Mouse (Mus musculus): ENCODE measurements around the gene Tmem185b. TPM values are rescaled to one million over a fixed set of nuclear protein-coding genes. Genes with fewer than 3 reads are reported as not detected.

Tmem185b gene
- total and polyA plus RNA-seq, 3 experiments, result 14.8 to 15.8 (median 15.1) TPM

- H3K9ac ChIP-seq (ENCODE audit: low read depth, low read length), result no peak overlapping the region
- intact Hi-C loops (cut with DNase I), result no loop called here
Measured at GRCm38 (mm10) chr1:119522726-119523125, 3.2 kb upstream of the Tmem185b start.

GRCm38 (mm10) chr1:119523369-119523768, 2.6 kb upstream of the Tmem185b start:
- Histone ChIP-seq H3K4me1 (ENCODE audit: control insufficient read depth, insufficient read depth, low read length) (peaks cover 2% of the 10 kb centered on the region; the same call in 1 of the 2 replicates), H3K36me3 (ENCODE audit: control insufficient read depth, insufficient read depth, low read length) (no peaks in the 10 kb centered on the region), H3K27ac (no peak overlapping the region), H3K9ac (ENCODE audit: low read depth, low read length) (no peak overlapping the region), H3K4me3 (no peak overlapping the region), H3K27me3 (ENCODE audit: control insufficient read depth, insufficient read depth, low read length) (no peaks in the 10 kb centered on the region), H3K79me2 (replicated peaks; ENCODE audit: control insufficient read depth, insufficient read depth, low read length) (0 out of 2 replicates have a peak, but pooled peaks cover 2% of the 10 kb centered on the region)
- intact Hi-C loops (cut with DNase I), result no loop called here
- no peak for TF ChIP-seq CTCF (IDR thresholded peaks at IDR 0.05)
- TF ChIP-seq EP300 (IDR thresholded peaks at IDR 0.05; ENCODE audit: insufficient read depth, low read depth, low read length), result no peak
- no peak for TF ChIP-seq POLR2A (IDR thresholded peaks at IDR 0.05; ENCODE audit: insufficient read depth, low read depth, low read length)
- no peak for DNase-seq
- WGBS, result 82% methylated on average over 7 of the region's 7 CpGs

More at GRCm38 (mm10) chr1:119522726-119523125, 3.2 kb upstream of the Tmem185b start:
- no peak for TF ChIP-seq CTCF (IDR thresholded peaks at IDR 0.05)
- TF ChIP-seq EP300 (IDR thresholded peaks at IDR 0.05; ENCODE audit: insufficient read depth, low read depth, low read length), result no peak
- TF ChIP-seq POLR2A (IDR thresholded peaks at IDR 0.05; ENCODE audit: insufficient read depth, low read depth, low read length), result no peak
- Histone ChIP-seq H3K27ac (no peak overlapping the region), H3K36me3 (ENCODE audit: control insufficient read depth, insufficient read depth, low read length) (no peaks in the 10 kb centered on the region), H3K27me3 (ENCODE audit: control insufficient read depth, insufficient read depth, low read length) (no peaks in the 10 kb centered on the region), H3K4me1 (ENCODE audit: control insufficient read depth, insufficient read depth, low read length) (peaks cover 2% of the 10 kb centered on the region; the same call in 1 of the 2 replicates), H3K79me2 (replicated peaks; ENCODE audit: control insufficient read depth, insufficient read depth, low read length) (0 out of 2 replicates have a peak, but pooled peaks cover 2% of the 10 kb centered on the region), H3K4me3 (no peak overlapping the region)
- 78% methylated on average over 4 of the region's 4 CpGs for WGBS
- DNase-seq, result no peak

GRCm38 (mm10) chr1:119523826-119524225, 2.1 kb upstream of the Tmem185b start:
- no peaks in the 10 kb centered on the region for H3K36me3 ChIP-seq (ENCODE audit: control insufficient read depth, insufficient read depth, low read length)
- intact Hi-C loops (cut with DNase I), result loop anchor here (2.0 kb wide), 1 partner anchor 17 kb away; no protein-coding TSS in a partner anchor
- H3K79me2 ChIP-seq (replicated peaks; ENCODE audit: control insufficient read depth, insufficient read depth, low read length), result 0 out of 2 replicates have a peak, but pooled peaks cover 2% of the 10 kb centered on the region
- WGBS, result 97% methylated on average over 7 of the region's 7 CpGs
- no peak overlapping the region for H3K9ac ChIP-seq (ENCODE audit: low read depth, low read length)
- DNase-seq, result no peak
- H3K4me1 ChIP-seq (ENCODE audit: control insufficient read depth, insufficient read depth, low read length), result peaks cover 2% of the 10 kb centered on the region; the same call in 1 of the 2 replicates
- H3K27ac ChIP-seq, result no peak overlapping the region
- no peaks in the 10 kb centered on the region for H3K27me3 ChIP-seq (ENCODE audit: control insufficient read depth, insufficient read depth, low read length)
- TF ChIP-seq POLR2A (IDR thresholded peaks at IDR 0.05; ENCODE audit: insufficient read depth, low read depth, low read length) (no peak), EP300 (IDR thresholded peaks at IDR 0.05; ENCODE audit: insufficient read depth, low read depth, low read length) (no peak), CTCF (IDR thresholded peaks at IDR 0.05) (no peak)
- no peak overlapping the region for H3K4me3 ChIP-seq

- H3K4me3 ChIP-seq, result peak overlapping the region; percentile 88; the same call in 1 of the 2 replicates
- H3K36me3 ChIP-seq (ENCODE audit: control insufficient read depth, insufficient read depth, low read length), result no peaks in the 10 kb centered on the region
- H3K9ac ChIP-seq (ENCODE audit: low read depth, low read length), result no peak overlapping the region
- no peak for DNase-seq
- 0 out of 2 replicates have a peak, but pooled peaks cover 2% of the 10 kb centered on the region for H3K79me2 ChIP-seq (replicated peaks; ENCODE audit: control insufficient read depth, insufficient read depth, low read length)
- H3K27me3 ChIP-seq (ENCODE audit: control insufficient read depth, insufficient read depth, low read length), result no peaks in the 10 kb centered on the region
- intact Hi-C loops (cut with DNase I), result loop anchor here (2.0 to 5.0 kb wide), 2 partner anchors 18 to 33 kb away; no protein-coding TSS in a partner anchor
- no peak overlapping the region; the same call in 1 of the 2 replicates for H3K27ac ChIP-seq
- 9% methylated on average over 5 of the region's 5 CpGs for WGBS
- H3K4me1 ChIP-seq (ENCODE audit: control insufficient read depth, insufficient read depth, low read length), result peaks cover 2% of the 10 kb centered on the region; the same call in 1 of the 2 replicates
- TF ChIP-seq POLR2A (IDR thresholded peaks at IDR 0.05; ENCODE audit: insufficient read depth, low read depth, low read length) (no peak), CTCF (IDR thresholded peaks at IDR 0.05) (peak; percentile 42)
Measured at GRCm38 (mm10) chr1:119525004-119525444, 936 bp upstream of the Tmem185b start.

GRCm38 (mm10) chr1:119530941-119531340, 5.0 kb downstream of the Tmem185b start:
- TF ChIP-seq EP300 (IDR thresholded peaks at IDR 0.05; ENCODE audit: insufficient read depth, low read depth, low read length) (no peak), CTCF (IDR thresholded peaks at IDR 0.05) (no peak), POLR2A (IDR thresholded peaks at IDR 0.05; ENCODE audit: insufficient read depth, low read depth, low read length) (no peak)
- no peak overlapping the region for H3K27ac ChIP-seq
- 82% methylated on average over 13 of the region's 13 CpGs for WGBS
- H3K27me3 ChIP-seq (ENCODE audit: control insufficient read depth, insufficient read depth, low read length), result no peaks in the 10 kb centered on the region
- H3K4me3 ChIP-seq, result no peak overlapping the region
- no peaks in the 10 kb centered on the region for H3K36me3 ChIP-seq (ENCODE audit: control insufficient read depth, insufficient read depth, low read length)
- H3K4me1 ChIP-seq (ENCODE audit: control insufficient read depth, insufficient read depth, low read length), result peaks cover 1% of the 10 kb centered on the region; the same call in 1 of the 2 replicates
- intact Hi-C loops (cut with DNase I), result no loop called here
- H3K79me2 ChIP-seq (replicated peaks; ENCODE audit: control insufficient read depth, insufficient read depth, low read length), result 0 out of 2 replicates have a peak, but pooled peaks cover 2% of the 10 kb centered on the region
- DNase-seq, result no peak
- no peak overlapping the region for H3K9ac ChIP-seq (ENCODE audit: low read depth, low read length)

- TF ChIP-seq POLR2A (IDR thresholded peaks at IDR 0.05; ENCODE audit: insufficient read depth, low read depth, low read length), result no peak
- no peak for TF ChIP-seq EP300 (IDR thresholded peaks at IDR 0.05; ENCODE audit: insufficient read depth, low read depth, low read length)
- TF ChIP-seq CTCF (IDR thresholded peaks at IDR 0.05), result no peak
- Histone ChIP-seq H3K27me3 (ENCODE audit: control insufficient read depth, insufficient read depth, low read length) (no peaks in the 10 kb centered on the region), H3K79me2 (replicated peaks; ENCODE audit: control insufficient read depth, insufficient read depth, low read length) (no peaks in the 10 kb centered on the region), H3K9ac (ENCODE audit: low read depth, low read length) (no peak overlapping the region), H3K27ac (no peak overlapping the region), H3K4me1 (ENCODE audit: control insufficient read depth, insufficient read depth, low read length) (no peaks in the 10 kb centered on the region), H3K36me3 (ENCODE audit: control insufficient read depth, insufficient read depth, low read length) (no peaks in the 10 kb centered on the region), H3K4me3 (no peak overlapping the region)
- DNase-seq, result no peak
- intact Hi-C loops (cut with DNase I), result no loop called here
- WGBS, result 89% methylated on average over 6 of the region's 6 CpGs
Measured at GRCm38 (mm10) chr1:119532165-119532564, 6.2 kb downstream of the Tmem185b start.

Data from heart, adult 2 months (tissue).